Comparison of ENCODE assay signal across 10 mouse cellular contexts in the genomic region with DNA sequence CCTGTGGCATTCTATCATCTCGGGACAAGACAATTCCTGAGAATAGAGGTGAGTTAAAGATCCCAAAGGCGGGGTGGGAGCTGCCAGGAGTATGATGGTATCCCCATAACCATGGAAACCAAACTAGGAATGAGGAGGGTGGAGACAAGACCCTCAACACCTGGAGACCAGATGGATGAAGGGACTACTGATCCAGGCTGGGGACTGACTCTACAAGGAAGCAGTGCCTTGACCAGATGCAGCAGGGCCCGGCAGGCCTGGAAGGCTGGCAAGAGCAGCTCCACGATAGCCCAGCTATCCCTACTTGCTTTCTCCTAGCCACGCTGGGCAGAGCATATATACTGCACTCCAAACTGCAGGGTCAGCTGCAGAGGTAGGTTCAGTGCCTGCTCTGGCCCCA. TPM values are rescaled to one million over a fixed set of nuclear protein-coding genes. Genes with fewer than 3 reads are reported as not detected.
DNase-seq lines count a peak whose midpoint lies in the region; ATAC-seq and TF ChIP-seq lines count a peak whose summit lies in the region.
"Had no signal": no experiment of that assay in that cellular context is flagged by ENCODE, and none has a peak within 500 bp of the region (broad histone marks: within the 10 kb centered on the region; RNA-seq: fewer than 3 reads in every experiment).

No protein-coding gene starts in this region.

- no peak overlapping the region for H3ac ChIP-seq in myocyte (ENCODE audit: control insufficient read depth, insufficient read length)

- WGBS in heart, embryonic 10.5 days, result 78% methylated on average over 5 of the region's 5 CpGs
- 78% methylated on average over 5 of the region's 5 CpGs for WGBS in lung, embryonic 14.5 days
- 88% methylated on average over 5 of the region's 5 CpGs for WGBS in midbrain, postnatal 0 days

- H3K9me3 ChIP-seq in heart, embryonic 10.5 days, result no peaks in the 10 kb centered on the region
- no peaks in the 10 kb centered on the region for H3K9me3 ChIP-seq in lung, embryonic 14.5 days (ENCODE audit: low read depth, low read length)
- H3K9me3 ChIP-seq in midbrain, postnatal 0 days (ENCODE audit: low read length), result no peaks in the 10 kb centered on the region

- H3K4me3 ChIP-seq in heart, embryonic 10.5 days, result no peak overlapping the region
- H3K4me3 ChIP-seq in lung, embryonic 14.5 days (ENCODE audit: low read depth, low read length), result no peak overlapping the region
- H3K4me3 ChIP-seq in myocyte, result no peak overlapping the region
- no peak overlapping the region for H3K4me3 ChIP-seq in midbrain, postnatal 0 days (ENCODE audit: low read depth, low read length)

- H3K27me3 ChIP-seq in heart, embryonic 10.5 days (ENCODE audit: insufficient read depth, poor library complexity, severe bottlenecking), result no peaks in the 10 kb centered on the region; the same call in 1 of the 2 replicates
- no peaks in the 10 kb centered on the region for H3K27me3 ChIP-seq in lung, embryonic 14.5 days (ENCODE audit: insufficient read depth, low read length)
- H3K27me3 ChIP-seq in myocyte (ENCODE audit: control insufficient read depth, insufficient read depth, insufficient read length), result no peaks in the 10 kb centered on the region
- H3K27me3 ChIP-seq in midbrain, postnatal 0 days (ENCODE audit: insufficient read depth, low read length), result no peaks in the 10 kb centered on the region

- no peak for TF ChIP-seq CTCF in lung, embryonic 14.5 days (IDR thresholded peaks at IDR 0.05; ENCODE audit: low read depth)
- TF ChIP-seq CTCF in midbrain, postnatal 0 days (IDR thresholded peaks at IDR 0.05), result no peak

- no peak overlapping the region; the same call in 1 of the 2 replicates for H3K9ac ChIP-seq in lung, embryonic 14.5 days
- no peak overlapping the region for H3K9ac ChIP-seq in midbrain, postnatal 0 days (replicated peaks; ENCODE audit: low read length, poor library complexity, severe bottlenecking)

- H3K4me2 ChIP-seq in lung, embryonic 14.5 days, result peak overlapping the region; percentile 27; the same call in 1 of the 2 replicates
- H3K4me2 ChIP-seq in myocyte (ENCODE audit: low read depth), result peak overlapping the region; percentile 49
- no peak overlapping the region for H3K4me2 ChIP-seq in midbrain, postnatal 0 days (ENCODE audit: low read depth, low read length, poor library complexity, severe bottlenecking)

- H3K27ac ChIP-seq in heart, embryonic 10.5 days, result peak overlapping the region; percentile 72; the same call in 1 of the 2 replicates
- H3K27ac ChIP-seq in lung, embryonic 14.5 days (ENCODE audit: low read depth), result no peak overlapping the region
- H3K27ac ChIP-seq in midbrain, postnatal 0 days (ENCODE audit: low read depth, low read length), result no peak overlapping the region

- TF ChIP-seq POLR2A in myocyte (IDR thresholded peaks at IDR 0.05; ENCODE audit: insufficient read length, low read depth), result no peak

- H3K36me3 ChIP-seq in heart, embryonic 10.5 days, result no peaks in the 10 kb centered on the region
- H3K36me3 ChIP-seq in lung, embryonic 14.5 days (ENCODE audit: insufficient read depth), result no peaks in the 10 kb centered on the region
- H3K36me3 ChIP-seq in myocyte (ENCODE audit: control insufficient read depth, insufficient read depth), result no peaks in the 10 kb centered on the region
- no peaks in the 10 kb centered on the region for H3K36me3 ChIP-seq in midbrain, postnatal 0 days (ENCODE audit: insufficient read depth, low read length)

- no peaks in the 10 kb centered on the region for H3K79me2 ChIP-seq in myocyte (ENCODE audit: control insufficient read depth, insufficient read depth)

- H3K4me1 ChIP-seq in heart, embryonic 10.5 days, result peaks cover 40% of the 10 kb centered on the region
- H3K4me1 ChIP-seq in lung, embryonic 14.5 days (ENCODE audit: insufficient read depth), result peaks cover 15% of the 10 kb centered on the region
- no peaks in the 10 kb centered on the region for H3K4me1 ChIP-seq in midbrain, postnatal 0 days (ENCODE audit: insufficient read depth, low read length)

- no peak for DNase-seq in heart, embryonic 10.5 days (ENCODE audit: low spot score)
- no peak for DNase-seq in heart, adult 18-20 months
- DNase-seq in lung, embryonic 14.5 days, result no peak
- DNase-seq in lung, postnatal 10 days, result no peak
- peak; percentile 73 for DNase-seq in forelimb bud, embryonic 11.5 days (ENCODE audit: low read depth, low spot score)
- DNase-seq in cerebellum, adult 18-20 months, result no peak
- DNase-seq in midbrain, postnatal 0 days (ENCODE audit: low spot score), result no peak
- DNase-seq: thymus, postnatal 36 days had no signal

- no peak for ATAC-seq in lung, embryonic 14.5 days (ENCODE audit: insufficient read depth)
- no peak for ATAC-seq in midbrain, postnatal 0 days (ENCODE audit: low FRiP score)
- ATAC-seq: forebrain, embryonic 14.5 days had no signal

TF ChIP-seq in myocyte, 11 proteins besides CTCF, POLR2A, EP300 and RAD21:
- no peak for TF ChIP-seq SRF (IDR thresholded peaks at IDR 0.05; ENCODE audit: control insufficient read depth, insufficient read length, low read depth)
- TF ChIP-seq MAX (IDR thresholded peaks at IDR 0.05; ENCODE audit: low read depth), result no peak
- TF ChIP-seq E2F4 (IDR thresholded peaks at IDR 0.05; ENCODE audit: insufficient read depth), result no peak
- TF ChIP-seq TCF12 (IDR thresholded peaks at IDR 0.05; ENCODE audit: insufficient read depth, poor library complexity, severe bottlenecking), result no peak
- TF ChIP-seq REST (IDR thresholded peaks at IDR 0.05; ENCODE audit: insufficient read depth, insufficient read length), result no peak
- TF ChIP-seq USF1 (IDR thresholded peaks at IDR 0.05; ENCODE audit: low read depth), result no peak
- no peak for TF ChIP-seq TCF3 (IDR thresholded peaks at IDR 0.05; ENCODE audit: insufficient read length, low read depth)
- TF ChIP-seq MYOD1 (IDR thresholded peaks at IDR 0.05; ENCODE audit: control insufficient read depth in 1 of 3, insufficient read length in 2 of 3, low read depth in 2 of 3), result no peak
- TF ChIP-seq MYOG (IDR thresholded peaks at IDR 0.05; ENCODE audit: control insufficient read depth in 1 of 3, insufficient read depth in 1 of 3, insufficient read length in 2 of 3, low read depth in 2 of 3), result no peak
- TF ChIP-seq POLR2AphosphoS2 (IDR thresholded peaks at IDR 0.05; ENCODE audit: insufficient read length, low read depth), result no peak
- no peak for TF ChIP-seq CEBPB (IDR thresholded peaks at IDR 0.05; ENCODE audit: insufficient read depth, poor library complexity, severe bottlenecking)

RNA-seq across cellular contexts. Expression of gene Notch1, which starts 0.5 kb away (rescaled TPM):
- polyA plus RNA-seq in heart, embryonic 10.5 days (2016; fragmentation: Nextera tagmentation; extraction: Ambion mirVana), result 13.2 and 16.6 TPM in 2 replicates
- total RNA-seq in heart, adult 18-20 months (2021), result 10 to 100 TPM; 29.8 to 30.5 TPM
- polyA plus RNA-seq in lung, embryonic 14.5 days (2014; fragmentation: Nextera tagmentation; extraction: Ambion mirVana), result 37.7 and 44.0 TPM in 2 replicates
- 16.3 TPM for polyA plus RNA-seq in myocyte (2012; fragmentation: generic; extraction: Trizol)
- total RNA-seq in midbrain, postnatal 0 days (2014; rRNA removed), result 48.9 and 65.8 TPM in 2 replicates
- polyA plus RNA-seq in midbrain, postnatal 0 days (2015; fragmentation: Nextera tagmentation; extraction: Ambion mirVana), result 6.8 and 7.6 TPM in 2 replicates
